Mouse (Mus musculus): ENCODE data around the gene Apex1. TPM values are rescaled to one million over a fixed set of nuclear protein-coding genes. Genes with fewer than 3 reads are reported as not detected.
"Not testable (repeated sequence)": the region's sequence is repeated elsewhere in the genome, so short reads cannot be mapped to it uniquely, and the experiment has no call there.

The Apex1 gene
- total RNA-seq, 2 experiments from 2014 or later = 28.0 to 28.1 TPM

- Histone ChIP-seq H3K4me3 (peak within 1 kb of the TSS; percentile 76), H3K27ac (peak within 1 kb of the TSS; percentile 98)
- DNase-seq = peak; percentile 100
- TF ChIP-seq CTCF (IDR thresholded peaks at IDR 0.05) = no peak
- intact Hi-C loops (cut with DNase I) = loop anchor here (5.0 kb wide), 1 partner anchor 124 kb away; the partner anchor contains the start of genes Ccnb1ip1 and Parp2
These were observed 6.2 kb downstream of the Apex1 start, which contains the start of the genes Pip4p1 and Pnp for GRCm38 (mm10) chr14:50930754-50931492. Gene Pip4p1, minus strand, starts transcription at chr14:50930856. Gene Pnp, plus strand, starts transcription at chr14:50931082.

- intact Hi-C loops (cut with DNase I) = loop anchor here (5.0 kb wide), 1 partner anchor 124 kb away; the partner anchor contains the start of genes Ccnb1ip1 and Parp2
These were observed 6.8 kb downstream of the Apex1 start for GRCm38 (mm10) chr14:50931493-50932020.

DNA sequence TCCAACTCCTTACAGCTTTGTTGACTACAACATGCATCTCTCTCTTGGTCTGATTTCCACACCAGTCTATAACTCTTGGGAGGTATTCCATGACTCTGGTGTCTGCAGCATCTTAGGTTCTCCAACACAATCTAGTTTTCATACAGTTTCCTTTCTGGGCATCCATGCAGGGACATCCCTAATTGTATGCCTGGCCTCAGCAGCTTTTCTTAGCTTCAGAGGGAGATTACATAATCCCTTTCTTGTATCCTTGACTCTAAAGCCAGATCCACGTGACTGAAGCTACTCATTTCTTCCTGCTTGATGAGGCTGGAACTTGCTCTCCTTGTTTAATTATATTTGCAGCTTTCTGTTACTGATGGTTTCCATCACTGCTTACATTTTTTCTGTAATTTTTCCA, 11.9 kb downstream of the Apex1 start:
- Histone ChIP-seq H3K4me3 (no peak overlapping the region), H3K27ac (no peak overlapping the region)
- no peak for DNase-seq
- TF ChIP-seq CTCF (IDR thresholded peaks at IDR 0.05) = no peak
- intact Hi-C loops (cut with DNase I) = no loop called here

More at GRCm38 (mm10) chr14:50931493-50932020, 6.8 kb downstream of the Apex1 start:
- TF ChIP-seq CTCF (IDR thresholded peaks at IDR 0.05) = no peak
- peak overlapping the region; percentile 98 for H3K27ac ChIP-seq
- DNase-seq = no peak
- peak overlapping the region; percentile 76 for H3K4me3 ChIP-seq

- intact Hi-C loops (cut with DNase I) = no loop called here
- no peak for DNase-seq
- H3K27ac ChIP-seq = no peak overlapping the region
- no peak for TF ChIP-seq CTCF (IDR thresholded peaks at IDR 0.05)
- H3K4me3 ChIP-seq = no peak overlapping the region
These were observed 13.5 kb downstream of the Apex1 start for GRCm38 (mm10) chr14:50938119-50938908.

DNA sequence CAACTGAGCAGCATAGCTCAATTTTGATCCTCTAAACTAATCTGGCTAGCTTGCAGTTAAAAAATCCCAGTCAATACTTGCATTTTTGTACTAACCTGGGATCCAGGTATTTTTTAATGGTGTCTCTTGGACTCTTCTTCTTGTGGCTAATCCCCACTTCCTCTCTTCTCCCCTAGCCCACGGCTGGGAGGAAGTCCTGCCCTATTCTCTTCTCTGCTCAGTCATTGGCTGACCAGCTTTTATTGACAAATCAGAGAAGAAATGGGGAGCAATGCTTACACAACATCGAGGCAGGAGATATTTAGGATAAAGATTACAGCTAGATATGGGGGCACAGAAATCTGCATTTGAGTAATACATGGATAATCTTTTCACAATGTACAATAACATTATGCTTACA, 14.2 kb downstream of the Apex1 start:
- intact Hi-C loops (cut with DNase I) = no loop called here
- Histone ChIP-seq H3K27ac (no peak overlapping the region), H3K4me3 (no peak overlapping the region)
- TF ChIP-seq CTCF (IDR thresholded peaks at IDR 0.05) = no peak
- no peak for DNase-seq

DNA sequence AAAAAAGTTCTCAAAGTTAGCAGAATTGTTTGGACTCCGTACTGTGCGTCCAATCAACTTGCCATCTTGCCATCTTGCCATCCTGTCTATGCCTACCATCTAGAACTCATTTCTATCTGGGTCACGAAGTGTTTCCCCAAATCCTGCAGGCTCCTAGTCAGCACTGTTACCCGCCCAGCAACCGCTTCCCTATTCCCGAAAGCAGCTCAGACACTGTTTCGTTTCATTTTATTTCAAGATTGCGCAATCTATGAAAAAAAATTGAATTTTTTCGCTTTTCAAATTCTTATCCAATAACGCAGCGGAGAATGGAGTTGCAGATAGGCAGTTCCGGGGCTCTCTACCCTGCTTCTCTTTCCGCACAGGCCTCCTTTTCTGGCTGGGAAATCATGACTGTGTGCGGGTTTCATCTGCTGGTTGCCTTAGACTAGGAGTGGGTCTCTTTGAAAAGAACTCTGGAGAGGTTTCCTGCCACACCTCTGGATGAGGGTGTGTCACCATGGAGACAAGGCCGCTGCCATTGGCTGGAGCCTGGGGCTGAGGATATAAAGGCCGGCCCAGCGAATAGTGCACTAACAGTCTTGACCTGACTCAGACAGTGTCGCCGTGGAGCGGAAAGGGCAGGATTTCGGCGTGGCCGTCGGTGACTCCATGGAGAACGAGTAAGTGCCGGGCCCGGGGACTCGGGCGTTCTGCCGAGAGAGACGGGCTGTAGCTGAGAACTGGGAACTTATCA, 19.3 kb downstream of the Apex1 start, which contains the start of gene Gm49342:
TSS of gene Gm49342 (plus strand) at position 586 of the 736 bp plus-strand sequence.
- TF ChIP-seq CTCF (IDR thresholded peaks at IDR 0.05) = no peak
- DNase-seq = peak; percentile 95
- peak within 1 kb of the TSS; percentile 89 for H3K27ac ChIP-seq
- intact Hi-C loops (cut with DNase I) = loop anchor here (2.0 kb wide), 1 partner anchor 119 kb away; no protein-coding TSS in a partner anchor
- H3K4me3 ChIP-seq = peak within 1 kb of the TSS; percentile 77

GRCm38 (mm10) chr14:50944668-50945033, 19.9 kb downstream of the Apex1 start:
- not testable (repeated sequence) for DNase-seq
- intact Hi-C loops (cut with DNase I) = loop anchor here (2.0 kb wide), 1 partner anchor 118 kb away; no protein-coding TSS in a partner anchor
- Histone ChIP-seq H3K27ac (peak overlapping the region; percentile 89), H3K4me3 (peak overlapping the region; percentile 77)
- peak; percentile 48; the same call in 1 of the 2 replicates for TF ChIP-seq CTCF (IDR thresholded peaks at IDR 0.05)

DNA sequence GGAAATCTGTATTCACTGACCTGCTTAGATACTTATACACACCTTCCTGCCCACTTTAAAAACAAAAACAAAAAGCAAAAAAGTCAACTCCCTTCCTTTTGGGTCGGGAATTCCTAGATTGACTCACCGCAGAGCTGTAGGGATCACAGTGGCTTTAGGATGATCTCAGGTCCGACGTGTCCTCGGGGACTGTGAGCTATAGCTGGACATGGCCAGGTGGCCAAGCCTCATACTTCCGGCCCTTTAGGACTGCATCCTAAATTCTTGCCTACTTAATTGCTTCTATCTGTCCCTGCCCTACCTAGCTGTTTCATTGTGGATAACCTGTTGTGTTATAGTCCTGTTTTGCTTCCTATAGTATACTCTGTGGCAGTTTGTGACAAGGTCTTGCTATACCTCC, 20.3 kb downstream of the Apex1 start:
- peak overlapping the region; percentile 77 for H3K4me3 ChIP-seq
- intact Hi-C loops (cut with DNase I) = loop anchor here (2.0 kb wide), 1 partner anchor 118 kb away; no protein-coding TSS in a partner anchor
- not testable (repeated sequence) for DNase-seq
- H3K27ac ChIP-seq = peak overlapping the region; percentile 89

- intact Hi-C loops (cut with DNase I) = loop anchor here (2.0 kb wide), 1 partner anchor 117 kb away; no protein-coding TSS in a partner anchor
- Histone ChIP-seq H3K27ac (peak overlapping the region; percentile 89), H3K4me3 (peak overlapping the region; percentile 77)
- DNase-seq = not testable (repeated sequence)
These were observed 20.8 kb downstream of the Apex1 start for GRCm38 (mm10) chr14:50945526-50945925.

DNA sequence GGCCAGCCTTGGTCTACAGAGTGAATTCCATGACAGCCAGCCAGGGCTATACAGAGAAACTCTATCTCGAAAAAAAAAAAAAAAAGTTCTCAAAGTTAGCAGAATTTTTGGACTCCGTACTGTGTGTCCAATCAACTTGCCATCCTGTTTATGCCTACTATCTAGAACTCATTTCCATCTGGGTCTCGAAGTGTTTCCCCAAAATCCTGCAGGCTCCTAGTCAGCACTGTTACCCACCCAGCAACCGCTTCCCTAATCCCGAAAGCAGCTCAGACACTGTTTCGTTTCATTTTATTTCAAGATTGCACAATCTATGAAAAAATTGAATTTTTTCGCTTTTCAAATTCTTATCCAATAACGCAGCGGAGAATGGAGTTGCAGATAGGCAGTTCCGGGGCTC, 30.7 kb downstream of the Apex1 start:
- H3K27ac ChIP-seq = peak overlapping the region; percentile 73; the same call in 1 of the 2 replicates
- peak overlapping the region; percentile 66 for H3K4me3 ChIP-seq
- intact Hi-C loops (cut with DNase I) = no loop called here
- no peak for DNase-seq
- TF ChIP-seq CTCF (IDR thresholded peaks at IDR 0.05) = no peak

DNA sequence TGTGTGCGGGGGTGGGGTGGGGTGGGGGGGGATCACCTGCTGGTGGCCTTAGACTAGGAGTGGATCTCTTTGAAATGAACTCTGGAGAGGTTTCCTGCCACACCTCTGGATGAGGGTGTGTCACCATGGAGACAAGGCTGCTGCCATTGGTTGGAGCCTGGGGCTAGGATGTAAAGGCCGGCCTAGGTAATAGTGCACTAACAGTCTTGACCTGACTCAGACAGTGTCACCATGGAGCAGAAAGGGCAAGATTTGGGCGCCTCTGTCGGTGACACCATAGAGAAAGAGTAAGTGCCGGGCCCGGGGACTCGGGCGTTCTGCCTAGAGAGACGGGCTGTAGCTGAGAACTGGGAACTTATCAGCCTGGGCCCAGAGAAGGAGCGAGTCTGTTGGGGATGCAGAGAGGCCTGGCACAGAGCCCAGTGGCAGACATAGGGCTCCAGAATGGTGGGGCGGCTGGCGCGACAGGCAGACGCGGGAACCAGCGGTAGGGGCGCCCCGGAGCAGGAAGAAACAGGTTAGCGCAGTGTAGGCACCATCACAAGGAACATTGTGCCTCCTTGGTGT, 31.3 kb downstream of the Apex1 start, which contains the start of gene Pnp2:
TSS of gene Pnp2 (plus strand) at position 51 of the 567 bp plus-strand sequence.
- peak within 1 kb of the TSS; percentile 73 for H3K27ac ChIP-seq
- peak; percentile 53 for DNase-seq
- peak within 1 kb of the TSS; percentile 66 for H3K4me3 ChIP-seq
- intact Hi-C loops (cut with DNase I) = not testable (repeated sequence)
- TF ChIP-seq CTCF (IDR thresholded peaks at IDR 0.05) = peak; percentile 20; the same call in 1 of the 2 replicates

DNA sequence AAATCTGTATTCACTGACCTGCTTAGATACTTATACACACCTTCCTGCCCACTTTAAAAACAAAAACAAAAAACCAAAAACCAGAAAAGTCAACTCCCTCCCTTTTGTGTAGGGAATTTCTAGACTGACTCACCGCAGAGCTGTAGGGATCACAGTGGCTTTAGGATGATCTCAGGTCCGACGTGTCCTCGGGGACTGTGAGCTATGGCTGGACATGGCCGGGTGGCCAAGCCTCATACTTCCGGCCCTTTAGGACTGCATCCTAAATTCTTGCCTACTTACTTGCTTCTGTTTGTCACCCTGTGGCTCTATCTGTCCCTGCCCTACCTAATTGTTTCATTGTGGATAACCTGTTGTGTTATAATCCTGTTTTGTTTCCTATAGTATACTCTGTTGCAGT, 32.0 kb downstream of the Apex1 start:
- DNase-seq; intact Hi-C loops (cut with DNase I): not testable (repeated sequence)
- Histone ChIP-seq H3K27ac (peak overlapping the region; percentile 73), H3K4me3 (peak overlapping the region; percentile 66)

GRCm38 (mm10) chr14:50957146-50957545, 32.4 kb downstream of the Apex1 start:
- intact Hi-C loops (cut with DNase I); DNase-seq; H3K4me3 ChIP-seq; H3K27ac ChIP-seq: not testable (repeated sequence)

DNA sequence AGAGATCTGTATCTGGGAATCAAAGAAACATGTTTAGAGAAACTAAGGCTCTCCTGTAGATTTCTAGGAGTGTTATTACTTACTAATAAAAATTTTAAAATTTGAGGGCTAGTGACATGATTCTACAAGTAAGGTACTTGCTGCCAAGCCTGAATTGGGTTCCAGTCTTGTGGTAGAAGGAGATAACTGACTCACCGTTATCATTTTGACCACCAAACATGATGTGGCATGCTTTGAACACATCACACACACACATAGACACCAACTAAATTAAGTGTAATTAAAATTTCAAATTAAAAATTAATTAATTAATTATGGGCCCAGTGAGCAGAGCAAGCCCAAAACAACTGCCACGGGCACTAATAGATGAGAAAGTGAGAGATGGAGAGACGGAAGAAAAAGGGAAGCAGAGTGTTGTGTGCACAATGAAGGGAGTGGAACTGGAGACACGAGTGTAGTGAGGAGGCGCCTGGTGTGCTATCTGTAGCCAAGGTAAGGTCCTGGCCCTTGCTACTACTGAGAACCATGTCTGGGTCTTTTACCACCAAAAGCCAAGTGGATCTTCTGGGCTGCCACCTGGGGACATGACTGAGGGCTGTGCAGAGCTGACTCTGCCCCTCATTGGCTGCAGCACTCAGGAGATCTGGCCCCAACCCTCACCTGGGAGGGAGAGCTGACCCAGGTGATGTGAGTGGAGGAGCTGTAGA, 33.7 kb downstream of the Apex1 start:
- DNase-seq; intact Hi-C loops (cut with DNase I); H3K4me3 ChIP-seq; H3K27ac ChIP-seq: not testable (repeated sequence)

Data from gastrocnemius, adult 2 months (tissue).